Mouse (Mus musculus): ENCODE data around the gene Rora. TPM values are rescaled to one million over a fixed set of nuclear protein-coding genes. Genes with fewer than 3 reads are reported as not detected.

Rora gene
- polyA plus RNA-seq, 1 experiment from 2014 or later: 4.7 TPM

GRCm38 (mm10) chr9:69109618-69110300 is 456.2 kb downstream of the Rora start:
- no peak overlapping the region for H3K27ac ChIP-seq
- no peak for ATAC-seq
- H3K9ac ChIP-seq: no peak overlapping the region
- H3K4me3 ChIP-seq (replicated peaks): no peak overlapping the region
- H3K4me2 ChIP-seq (replicated peaks): no peak overlapping the region
- H3K4me1 ChIP-seq (replicated peaks): no peaks in the 10 kb centered on the region
- H3K27me3 ChIP-seq (replicated peaks): no peaks in the 10 kb centered on the region
- H3K36me3 ChIP-seq: no peaks in the 10 kb centered on the region
- WGBS: 84% methylated on average over 2 of the region's 2 CpGs
- H3K9me3 ChIP-seq: no peaks in the 10 kb centered on the region

DNA sequence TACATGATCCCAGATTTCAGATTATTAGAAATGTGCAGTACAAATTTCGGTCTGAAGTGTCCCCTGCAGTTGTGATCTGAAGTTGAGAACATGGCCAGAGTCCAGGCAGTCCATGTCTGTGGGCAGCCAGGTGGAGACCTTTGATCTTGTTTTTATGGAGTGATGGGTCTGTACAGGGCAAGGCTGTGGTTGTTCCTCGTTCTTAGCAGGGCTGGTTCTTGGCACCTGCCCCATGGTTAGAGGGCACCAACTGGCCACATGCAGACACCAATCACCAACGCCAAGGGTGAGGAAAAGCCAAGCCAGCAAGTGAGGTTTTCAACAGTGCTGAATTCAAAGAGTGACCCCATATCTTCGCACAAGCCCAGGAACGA is 456.7 kb downstream of the Rora start:
- no peaks in the 10 kb centered on the region for H3K36me3 ChIP-seq
- H3K4me2 ChIP-seq (replicated peaks): no peak overlapping the region
- no peaks in the 10 kb centered on the region for H3K9me3 ChIP-seq
- H3K9ac ChIP-seq: no peak overlapping the region
- H3K27ac ChIP-seq: no peak overlapping the region
- H3K4me3 ChIP-seq (replicated peaks): no peak overlapping the region
- ATAC-seq: no peak
- no peaks in the 10 kb centered on the region for H3K4me1 ChIP-seq (replicated peaks)
- WGBS: 76% methylated on average over 5 of the region's 5 CpGs
- no peaks in the 10 kb centered on the region for H3K27me3 ChIP-seq (replicated peaks)

GRCm38 (mm10) chr9:69110706-69111105 is 457.1 kb downstream of the Rora start:
- H3K27me3 ChIP-seq (replicated peaks): no peaks in the 10 kb centered on the region
- 60% methylated on average over 6 of the region's 6 CpGs for WGBS
- H3K9me3 ChIP-seq: no peaks in the 10 kb centered on the region
- H3K9ac ChIP-seq: no peak overlapping the region
- H3K27ac ChIP-seq: no peak overlapping the region
- H3K36me3 ChIP-seq: no peaks in the 10 kb centered on the region
- H3K4me2 ChIP-seq (replicated peaks): no peak overlapping the region
- no peak overlapping the region for H3K4me3 ChIP-seq (replicated peaks)
- no peak for ATAC-seq
- no peaks in the 10 kb centered on the region for H3K4me1 ChIP-seq (replicated peaks)

GRCm38 (mm10) chr9:69111539-69111938 is 458.0 kb downstream of the Rora start:
- Histone ChIP-seq H3K4me3 (replicated peaks) (no peak overlapping the region), H3K36me3 (no peaks in the 10 kb centered on the region), H3K9ac (no peak overlapping the region), H3K4me1 (replicated peaks) (no peaks in the 10 kb centered on the region), H3K27me3 (replicated peaks) (no peaks in the 10 kb centered on the region), H3K9me3 (no peaks in the 10 kb centered on the region), H3K4me2 (replicated peaks) (no peak overlapping the region), H3K27ac (no peak overlapping the region)
- 72% methylated on average over 6 of the region's 6 CpGs for WGBS
- ATAC-seq: no peak

- no peaks in the 10 kb centered on the region for H3K36me3 ChIP-seq
- H3K9me3 ChIP-seq: no peaks in the 10 kb centered on the region
- no peaks in the 10 kb centered on the region for H3K27me3 ChIP-seq (replicated peaks)
- no peak overlapping the region for H3K27ac ChIP-seq
- H3K9ac ChIP-seq: no peak overlapping the region
- ATAC-seq: no peak
- H3K4me3 ChIP-seq (replicated peaks): no peak overlapping the region
- WGBS: 32% methylated on average over 9 of the region's 9 CpGs
- H3K4me1 ChIP-seq (replicated peaks): no peaks in the 10 kb centered on the region
- H3K4me2 ChIP-seq (replicated peaks): no peak overlapping the region
These were observed 460.9 kb downstream of the Rora start for GRCm38 (mm10) chr9:69114429-69114984.

- WGBS: 32% methylated on average over 2 of the region's 2 CpGs
- Histone ChIP-seq H3K4me3 (replicated peaks) (no peak overlapping the region), H3K4me1 (replicated peaks) (no peaks in the 10 kb centered on the region), H3K4me2 (replicated peaks) (no peak overlapping the region), H3K36me3 (no peaks in the 10 kb centered on the region), H3K27me3 (replicated peaks) (no peaks in the 10 kb centered on the region), H3K9ac (no peak overlapping the region), H3K9me3 (no peaks in the 10 kb centered on the region), H3K27ac (no peak overlapping the region)
- no peak for ATAC-seq
These were observed 463.2 kb downstream of the Rora start for GRCm38 (mm10) chr9:69116740-69117139.

- ATAC-seq: no peak
- Histone ChIP-seq H3K27me3 (replicated peaks) (no peaks in the 10 kb centered on the region), H3K9me3 (no peaks in the 10 kb centered on the region), H3K36me3 (no peaks in the 10 kb centered on the region), H3K4me1 (replicated peaks) (0 out of 2 replicates have a peak, but pooled peaks cover 4% of the 10 kb centered on the region), H3K4me3 (replicated peaks) (no peak overlapping the region), H3K9ac (no peak overlapping the region), H3K4me2 (replicated peaks) (no peak overlapping the region), H3K27ac (no peak overlapping the region)
- 69% methylated on average over 12 of the region's 12 CpGs for WGBS
These were observed 467.6 kb downstream of the Rora start for GRCm38 (mm10) chr9:69121117-69121740.

GRCm38 (mm10) chr9:69125011-69125786 is 471.6 kb downstream of the Rora start:
- Histone ChIP-seq H3K4me1 (replicated peaks) (0 out of 2 replicates have a peak, but pooled peaks cover 4% of the 10 kb centered on the region), H3K9ac (0 out of 2 replicates have a peak overlapping the region, but pooled peaks have one; percentile 6), H3K4me3 (replicated peaks) (peak overlapping the region; percentile 24), H3K9me3 (no peaks in the 10 kb centered on the region), H3K27me3 (replicated peaks) (no peaks in the 10 kb centered on the region), H3K36me3 (no peaks in the 10 kb centered on the region), H3K4me2 (replicated peaks) (peak overlapping the region; percentile 60), H3K27ac (no peak overlapping the region)
- peak; percentile 73 for ATAC-seq
- 4% methylated on average over 22 of the region's 22 CpGs for WGBS

DNA sequence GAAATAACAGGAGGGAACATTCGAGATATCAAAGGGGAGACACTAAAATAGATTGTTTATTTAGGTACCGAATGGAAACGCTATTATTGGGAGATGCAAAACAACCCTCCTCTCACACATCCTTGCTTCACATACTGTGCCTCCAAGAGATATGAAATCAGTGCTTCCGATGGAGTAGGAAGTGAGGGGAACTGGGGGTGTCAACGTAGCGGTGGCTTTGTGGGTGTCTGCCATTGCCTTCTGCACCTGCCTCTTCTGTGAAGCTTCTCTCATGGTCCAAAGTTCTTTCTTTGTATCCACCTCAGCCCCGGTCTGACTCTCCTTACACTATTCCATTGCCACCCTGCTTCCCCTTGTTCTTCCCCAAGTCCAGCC is 472.2 kb downstream of the Rora start:
- Histone ChIP-seq H3K9me3 (no peaks in the 10 kb centered on the region), H3K4me3 (replicated peaks) (peak overlapping the region; percentile 24; the same call in 1 of the 2 replicates), H3K9ac (no peak overlapping the region), H3K27me3 (replicated peaks) (no peaks in the 10 kb centered on the region), H3K4me1 (replicated peaks) (0 out of 2 replicates have a peak, but pooled peaks cover 4% of the 10 kb centered on the region), H3K27ac (no peak overlapping the region), H3K4me2 (replicated peaks) (peak overlapping the region; percentile 60), H3K36me3 (no peaks in the 10 kb centered on the region)
- no peak for ATAC-seq
- 56% methylated on average over 7 of the region's 7 CpGs for WGBS

GRCm38 (mm10) chr9:69126595-69126994 is 473.0 kb downstream of the Rora start:
- ATAC-seq: no peak
- 93% methylated on average over 2 of the region's 2 CpGs for WGBS
- H3K9me3 ChIP-seq: no peaks in the 10 kb centered on the region

DNA sequence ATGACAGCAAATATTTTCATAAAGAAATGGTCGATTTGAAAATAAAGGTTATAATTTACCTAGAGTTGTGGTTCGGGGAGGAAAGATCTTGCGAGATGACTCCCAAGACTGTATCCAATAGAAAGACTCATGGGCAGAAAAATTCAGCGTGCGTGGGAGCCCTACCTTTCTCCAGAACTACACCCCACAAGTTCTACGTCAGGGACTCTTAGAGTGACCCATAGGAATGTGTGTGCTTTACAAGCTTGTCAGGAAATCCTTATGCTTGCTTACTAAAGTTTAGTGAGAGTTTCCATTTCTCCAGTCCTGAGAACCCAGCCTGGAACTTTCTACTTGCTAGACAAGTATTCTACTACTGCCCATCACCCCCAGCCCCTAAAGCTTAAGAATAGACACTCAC is 474.7 kb downstream of the Rora start:
- WGBS: 79% methylated on average over 6 of the region's 6 CpGs
- ATAC-seq: no peak
- H3K27ac ChIP-seq: no peak overlapping the region
- H3K4me1 ChIP-seq (replicated peaks): 0 out of 2 replicates have a peak, but pooled peaks cover 4% of the 10 kb centered on the region
- H3K36me3 ChIP-seq: no peaks in the 10 kb centered on the region
- H3K4me2 ChIP-seq (replicated peaks): no peak overlapping the region
- no peaks in the 10 kb centered on the region for H3K27me3 ChIP-seq (replicated peaks)
- H3K9ac ChIP-seq: no peak overlapping the region
- no peaks in the 10 kb centered on the region for H3K9me3 ChIP-seq
- no peak overlapping the region for H3K4me3 ChIP-seq (replicated peaks)

More at GRCm38 (mm10) chr9:69126595-69126994, 473.0 kb downstream of the Rora start:
- H3K4me2 ChIP-seq (replicated peaks): no peak overlapping the region
- H3K4me3 ChIP-seq (replicated peaks): no peak overlapping the region
- no peaks in the 10 kb centered on the region for H3K36me3 ChIP-seq
- H3K4me1 ChIP-seq (replicated peaks): 0 out of 2 replicates have a peak, but pooled peaks cover 4% of the 10 kb centered on the region
- H3K27ac ChIP-seq: no peak overlapping the region
- H3K27me3 ChIP-seq (replicated peaks): no peaks in the 10 kb centered on the region
- no peak overlapping the region for H3K9ac ChIP-seq

DNA sequence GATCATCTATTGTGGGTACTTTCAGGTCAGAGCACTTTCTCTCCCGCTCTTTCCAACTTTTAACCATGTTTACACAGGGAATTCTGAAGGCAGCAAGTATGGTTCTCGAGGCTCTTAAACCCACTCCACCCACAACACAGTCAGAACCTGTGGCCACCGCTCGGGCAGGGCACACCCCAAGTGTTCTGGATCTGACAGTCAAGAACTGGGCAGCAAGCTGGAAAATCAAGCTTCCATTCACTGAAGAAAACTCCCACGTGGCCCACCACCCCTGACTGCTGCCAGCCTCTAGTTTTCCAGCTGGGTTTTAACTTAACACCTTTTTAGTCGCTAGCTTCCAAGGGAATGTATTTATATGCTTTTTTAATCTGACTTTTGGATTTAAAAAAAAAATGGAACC is 479.4 kb downstream of the Rora start:
- H3K27me3 ChIP-seq (replicated peaks): no peaks in the 10 kb centered on the region
- WGBS: 76% methylated on average over 6 of the region's 6 CpGs
- H3K27ac ChIP-seq: no peak overlapping the region

More for the DNA sequence above, 479.4 kb downstream of the Rora start:
- no peak for ATAC-seq
- Histone ChIP-seq H3K4me2 (replicated peaks) (no peak overlapping the region), H3K4me1 (replicated peaks) (0 out of 2 replicates have a peak, but pooled peaks cover 2% of the 10 kb centered on the region), H3K4me3 (replicated peaks) (no peak overlapping the region), H3K9me3 (no peaks in the 10 kb centered on the region), H3K9ac (no peak overlapping the region), H3K36me3 (no peaks in the 10 kb centered on the region)
